Mouse (Mus musculus) cerebellum, postnatal 10 days (tissue): Measurements from ENCODE around the gene Cdh23.

Experiments
- DNase-seq, 2 experiments: peaks; one replicate each; pipeline ENCODE4 v3.0.0; 2021; ENCODE audit warnings: mixed read lengths in 2 of 2

Gene Cdh23

GRCm38 (mm10) chr10:60361615-60362309 lies 334.5 kb downstream of the Cdh23 start:
- peak; percentile 56 to 65 for DNase-seq

GRCm38 (mm10) chr10:60358776-60359175 lies 337.5 kb downstream of the Cdh23 start:
- DNase-seq = no peak

GRCm38 (mm10) chr10:60357901-60358300 lies 338.4 kb downstream of the Cdh23 start:
- no peak for DNase-seq

- DNase-seq = peak; percentile 39 to 53
Measured at GRCm38 (mm10) chr10:60357441-60357840, 338.8 kb downstream of the Cdh23 start.

- no peak for DNase-seq
Measured at GRCm38 (mm10) chr10:60354881-60355677, 341.2 kb downstream of the Cdh23 start.

GRCm38 (mm10) chr10:60354003-60354325 lies 342.3 kb downstream of the Cdh23 start:
- no peak for DNase-seq

GRCm38 (mm10) chr10:60353241-60354002 lies 342.9 kb downstream of the Cdh23 start:
- DNase-seq = peak; percentile 31 to 36

DNA sequence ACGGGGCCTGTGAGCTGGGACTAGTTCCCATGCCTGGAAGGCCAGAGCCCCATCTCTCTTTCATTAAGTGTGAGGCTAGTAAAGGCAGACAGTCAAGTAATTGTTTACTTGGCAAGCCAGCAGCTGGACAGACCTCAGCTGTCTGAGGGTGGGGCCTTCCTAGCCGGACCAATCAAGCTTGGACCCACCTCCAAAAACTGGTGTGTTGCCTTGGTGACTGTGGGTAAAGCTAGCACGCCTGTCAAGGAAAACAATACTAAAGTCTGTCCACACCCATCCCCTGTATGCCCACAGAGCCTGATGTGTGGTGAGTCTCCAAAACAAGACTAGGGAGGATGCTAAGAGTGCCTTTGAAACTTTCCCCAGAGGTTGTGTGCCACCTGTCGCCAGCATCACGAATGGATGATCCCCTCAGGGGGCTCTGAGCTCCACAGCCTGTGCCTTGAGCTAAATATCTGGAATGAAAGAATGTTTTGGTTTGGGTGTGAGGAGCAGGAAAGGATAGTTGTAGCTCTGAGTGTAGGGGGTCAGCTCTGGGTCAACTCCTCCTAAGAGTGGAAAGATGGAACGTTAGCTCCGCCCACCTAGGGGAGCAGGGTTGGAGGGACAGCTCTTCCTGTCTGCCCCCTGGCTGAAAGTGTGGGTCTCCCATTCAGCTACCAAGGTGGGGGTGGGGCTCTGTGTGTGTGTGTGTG lies 344.4 kb downstream of the Cdh23 start:
- DNase-seq = no peak

- DNase-seq = no peak
Measured at GRCm38 (mm10) chr10:60351248-60351647, 345.0 kb downstream of the Cdh23 start.

GRCm38 (mm10) chr10:60350805-60351167 lies 345.5 kb downstream of the Cdh23 start:
- DNase-seq = peak; percentile 80 to 81

DNA sequence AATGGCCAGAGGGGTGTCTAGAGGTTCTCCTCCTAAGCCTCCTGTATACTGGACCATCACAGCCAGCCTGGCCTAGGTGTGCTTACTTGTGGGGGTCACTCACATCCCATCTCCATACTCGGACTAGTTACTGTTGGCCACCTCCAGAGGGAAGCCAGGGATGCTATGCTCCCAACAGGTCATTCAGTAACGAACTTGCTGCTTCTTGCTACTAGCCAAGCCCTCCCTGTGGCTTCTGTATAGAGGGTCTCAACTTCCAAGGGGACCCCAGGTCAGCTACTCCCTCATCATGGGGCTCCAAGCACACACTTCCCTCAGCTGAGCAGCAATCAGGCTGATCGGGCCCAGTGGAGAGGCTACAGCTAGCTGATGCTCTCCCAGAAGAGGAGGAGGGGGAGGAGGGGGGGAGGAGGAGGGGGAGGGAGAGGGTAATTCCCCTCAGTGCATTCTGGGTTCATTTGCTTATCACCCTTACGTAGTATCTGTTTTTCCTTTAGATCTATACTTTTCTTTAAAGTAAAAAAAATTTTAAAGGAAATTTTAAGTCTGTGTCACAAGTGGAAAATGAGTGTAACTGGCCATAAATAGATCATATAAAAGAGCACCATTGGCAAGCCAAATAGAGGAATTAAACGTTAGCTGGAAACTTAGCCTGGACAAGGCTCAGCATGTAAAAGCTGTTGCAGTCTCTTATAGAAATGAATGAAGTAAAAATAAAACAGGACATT lies 346.0 kb downstream of the Cdh23 start:
- no peak for DNase-seq

DNA sequence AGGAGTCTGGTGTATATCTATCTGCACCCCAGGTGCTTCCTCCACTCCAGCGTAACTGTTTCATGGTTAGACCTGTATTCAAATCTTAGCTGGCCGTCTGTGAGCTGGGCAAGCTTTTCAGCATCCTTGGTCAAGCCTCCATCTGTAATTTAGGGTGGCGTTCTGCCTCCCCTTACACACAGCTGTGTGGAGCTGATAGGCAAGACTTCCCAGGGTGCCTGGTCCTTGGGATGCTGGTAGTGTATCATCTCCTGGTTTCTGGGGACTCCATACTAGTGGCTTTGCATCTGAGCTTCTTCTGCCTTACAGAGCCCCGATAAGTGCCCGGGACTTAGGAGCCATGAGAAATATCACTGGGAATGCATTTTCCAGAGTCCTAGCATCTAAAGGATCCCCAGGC lies 346.6 kb downstream of the Cdh23 start:
- DNase-seq = no peak

- DNase-seq = no peak
Measured at GRCm38 (mm10) chr10:60349056-60349455, 347.2 kb downstream of the Cdh23 start.

DNA sequence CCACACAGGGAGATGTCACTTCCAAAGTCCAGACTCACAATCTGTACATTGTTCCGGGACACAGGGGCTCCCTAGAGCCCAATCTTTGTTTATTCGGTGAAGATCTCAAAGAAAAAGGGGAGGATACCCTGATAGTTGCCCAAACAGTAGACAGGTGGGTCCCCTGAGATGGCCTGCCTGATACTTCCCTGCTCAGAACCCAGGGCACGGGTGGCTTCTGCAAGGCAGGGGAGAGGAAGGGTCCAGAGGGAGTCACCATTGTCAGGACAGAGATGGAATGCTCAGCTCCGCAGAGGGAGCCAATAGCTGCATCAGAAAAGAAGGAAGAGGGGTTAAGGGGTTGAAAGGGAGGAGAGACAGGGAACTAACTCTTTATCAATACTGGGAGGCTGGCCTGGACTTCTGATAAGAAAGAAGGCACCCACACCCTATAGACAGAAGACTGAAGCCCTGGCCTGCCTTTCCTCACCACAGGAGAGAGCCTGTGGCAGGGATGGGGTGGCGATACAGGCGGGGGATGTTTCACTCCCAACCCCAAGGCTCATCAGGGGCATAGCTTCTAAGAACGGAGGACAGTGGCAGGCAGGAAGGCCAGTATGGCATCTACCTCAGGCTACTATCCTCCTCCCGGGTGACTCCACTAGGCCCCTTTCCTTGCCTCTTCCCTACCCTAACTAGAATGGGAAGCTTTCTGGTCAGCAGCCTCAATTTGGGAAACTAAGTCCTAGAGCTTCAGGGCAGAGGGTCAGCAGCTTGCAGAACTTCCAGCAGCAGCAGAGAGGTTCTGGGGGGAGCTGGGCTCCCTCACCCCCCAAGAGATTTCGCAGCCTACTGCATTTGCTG lies 348.3 kb downstream of the Cdh23 start:
- DNase-seq = no peak

- peak; percentile 70 to 72 for DNase-seq
Measured at GRCm38 (mm10) chr10:60346701-60347405, 349.4 kb downstream of the Cdh23 start, which contains the start of gene Vsir. Gene Vsir, plus strand, starts transcription at chr10:60346851.

- DNase-seq = no peak
Measured at GRCm38 (mm10) chr10:60346056-60346455, 350.2 kb downstream of the Cdh23 start.

- no peak for DNase-seq
Measured at GRCm38 (mm10) chr10:60344111-60344510, 352.2 kb downstream of the Cdh23 start.

GRCm38 (mm10) chr10:60341528-60341927 lies 354.8 kb downstream of the Cdh23 start:
- no peak for DNase-seq

DNA sequence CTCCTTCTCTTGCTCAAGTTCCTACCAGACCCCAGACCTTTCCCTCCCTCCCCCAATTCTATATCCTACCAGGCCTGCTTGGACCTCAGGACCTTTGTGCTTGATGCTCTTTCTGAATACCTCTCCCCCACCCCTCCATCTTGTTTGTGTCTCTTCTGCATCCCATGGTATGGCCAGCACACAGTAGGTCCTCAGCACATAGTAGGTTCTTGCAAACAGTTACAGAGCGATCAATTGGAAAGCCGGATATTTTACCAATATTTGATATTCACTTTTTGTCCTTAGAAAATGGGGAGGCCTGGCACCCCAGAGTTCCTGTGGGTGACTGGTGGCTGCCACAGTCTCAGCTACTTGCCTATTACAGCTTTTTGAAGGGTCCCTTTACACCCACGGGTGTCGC lies 361.3 kb downstream of the Cdh23 start:
- no peak for DNase-seq

- no peak for DNase-seq
Measured at GRCm38 (mm10) chr10:60334583-60334982, 361.7 kb downstream of the Cdh23 start.
